Mouse (Mus musculus): Measurements from ENCODE around the gene Parp11. TPM values are rescaled to one million over a fixed set of nuclear protein-coding genes. Genes with fewer than 3 reads are reported as not detected.

Parp11 gene
- total RNA-seq, 2 experiments from 2014 or later, result 26.3 to 30.9 TPM

DNA sequence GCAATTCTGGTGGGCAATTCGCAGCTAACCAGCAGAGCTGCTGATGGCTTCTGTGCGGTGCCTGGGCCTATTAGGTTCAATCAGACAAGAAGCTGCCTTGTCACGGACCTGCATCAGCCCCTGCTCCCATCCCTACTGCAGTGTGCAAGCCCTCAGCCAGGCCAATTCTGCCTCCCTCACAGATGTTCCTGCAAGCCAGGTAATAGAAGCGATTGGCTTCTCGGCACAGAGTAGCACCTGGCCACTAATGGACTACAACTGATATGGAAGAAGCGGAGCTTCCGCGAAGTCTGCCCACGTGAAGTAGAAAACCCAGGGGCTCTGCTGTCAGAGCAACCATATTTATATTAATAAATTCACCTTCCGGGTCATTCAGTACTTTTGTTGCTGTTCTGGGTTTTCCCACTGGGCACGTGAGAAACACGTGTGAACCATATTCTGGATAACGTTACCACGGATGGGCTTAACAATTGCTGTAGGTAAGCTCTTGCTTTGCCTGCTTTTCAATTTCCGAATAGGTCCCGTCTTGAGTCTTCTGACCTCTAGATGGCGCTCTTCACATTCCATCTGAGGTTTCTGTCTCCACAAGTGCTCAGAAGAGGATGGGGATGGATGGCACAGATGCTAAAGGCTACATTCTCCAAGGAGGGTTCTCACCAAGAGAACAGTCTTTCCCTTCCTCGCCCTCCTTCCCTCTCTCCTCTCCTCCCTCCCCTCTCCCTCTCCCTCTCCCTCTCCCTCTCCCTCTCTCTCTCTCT lies 95.2 kb downstream of the Parp11 start:
- no peak for DNase-seq (ENCODE audit: low spot score in 2 of 2)

Other genes with a start within 250 kb of the Parp11 start
- 1 to 10 TPM; 3.9 to 4.3 TPM for gene Cracr2a, start 114.5 kb downstream of the Parp11 start, total RNA-seq (2021)

Data from adrenal gland, postnatal 4 days (tissue).